Mouse (Mus musculus) right cerebral cortex, postnatal 4 days (tissue): Measurements from ENCODE around the gene Zdhhc8.

ENCODE experiments used
- DNase-seq: peaks from one replicate; pipeline ENCODE4 v3.0.0-alpha.2; 2022

Gene Zdhhc8

DNA sequence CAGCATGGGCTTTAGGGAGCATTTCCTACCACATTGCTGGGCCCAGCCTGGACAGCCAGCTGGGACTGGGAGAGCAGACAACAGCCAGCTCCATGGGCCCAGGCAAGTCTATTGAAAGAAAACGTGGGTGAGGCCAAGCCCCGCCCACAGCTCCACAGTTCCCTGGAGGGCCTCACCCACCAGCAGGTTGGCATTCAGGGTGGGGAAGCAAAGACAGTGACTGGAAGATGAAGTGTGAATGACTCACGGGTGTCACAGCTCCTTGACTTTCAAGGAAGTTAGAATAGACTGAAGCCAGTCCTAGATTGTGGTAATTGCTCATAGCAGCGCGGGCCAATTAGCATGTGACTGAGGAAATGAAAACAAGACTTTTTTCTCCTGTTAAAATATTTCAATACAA is 39.9 kb downstream of the Zdhhc8 start:
- DNase-seq, result no peak

DNA sequence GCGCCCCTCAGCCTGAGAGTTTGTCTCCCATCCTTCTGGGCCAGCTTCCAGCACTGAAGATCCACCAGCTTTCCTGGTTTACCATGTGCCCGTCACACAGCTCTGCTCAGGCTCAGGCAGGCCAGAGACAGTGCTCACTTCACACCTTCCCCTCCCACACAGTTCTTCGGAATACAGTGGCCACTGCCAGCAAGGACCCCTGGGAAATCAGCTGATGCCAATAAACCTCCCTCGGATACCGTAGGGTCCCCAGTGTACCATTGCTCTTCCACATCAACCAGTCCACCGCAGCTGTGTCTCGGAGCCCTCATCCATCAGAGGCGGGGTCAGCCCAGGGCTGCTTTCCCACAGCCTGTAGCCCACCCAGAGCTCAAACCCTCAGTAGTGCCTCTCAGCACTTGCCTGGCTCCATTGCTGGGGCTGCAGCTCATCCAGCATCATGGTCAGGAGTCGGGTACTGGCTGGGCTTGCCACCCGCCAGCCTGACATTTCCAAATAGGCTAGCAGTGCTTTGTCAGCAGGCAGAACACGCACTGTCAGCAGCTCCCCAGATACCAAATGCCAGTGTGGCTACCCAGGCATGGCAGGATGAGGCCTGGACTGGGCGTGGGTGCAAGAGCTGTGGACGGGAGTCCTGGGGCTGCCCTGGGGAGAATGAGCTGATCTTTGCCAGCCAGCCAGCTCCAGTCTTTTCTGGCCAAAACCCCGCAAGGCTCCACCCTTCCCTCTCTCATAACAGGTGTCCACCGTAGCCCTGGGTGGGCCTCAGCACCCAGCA is 40.5 kb downstream of the Zdhhc8 start:
- no peak for DNase-seq

DNA sequence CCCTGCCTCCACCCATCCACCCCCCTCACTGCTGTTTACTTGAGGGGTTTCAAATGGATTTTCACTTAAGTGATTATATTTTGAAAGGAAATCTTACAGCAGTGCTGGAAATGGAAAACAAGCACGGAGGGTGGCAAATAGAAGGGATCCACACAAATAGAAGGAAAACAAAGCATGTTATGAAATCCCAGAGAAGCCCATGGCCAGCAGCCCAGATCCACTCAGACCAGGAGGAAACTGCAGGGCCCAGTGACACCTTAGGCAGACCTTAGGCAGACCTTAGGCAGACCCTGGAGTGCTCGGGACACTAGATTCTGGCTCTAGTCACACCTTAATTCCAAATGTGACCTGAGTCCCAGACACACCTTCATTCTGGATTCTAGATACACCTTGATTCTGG is 43.9 kb downstream of the Zdhhc8 start:
- no peak for DNase-seq

DNA sequence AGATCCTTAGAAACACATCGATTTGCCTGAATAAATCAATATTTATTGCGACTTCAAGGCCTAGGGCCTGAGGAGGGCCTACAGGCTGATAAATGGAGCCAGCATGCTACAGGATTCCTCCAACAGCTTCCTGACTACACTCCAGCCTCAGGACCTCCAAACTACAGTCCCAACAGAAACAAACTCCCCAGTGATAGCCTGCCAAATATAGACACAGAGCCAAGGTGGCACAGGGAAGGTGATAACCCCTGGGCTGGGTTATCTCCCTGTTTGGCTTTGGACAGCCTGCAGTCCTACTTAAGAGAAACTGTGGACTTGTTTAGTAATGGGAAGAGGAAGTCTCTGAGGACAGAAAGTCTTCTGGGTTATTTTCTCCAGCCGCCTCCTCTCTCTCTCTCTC is 47.7 kb downstream of the Zdhhc8 start:
- no peak for DNase-seq

DNA sequence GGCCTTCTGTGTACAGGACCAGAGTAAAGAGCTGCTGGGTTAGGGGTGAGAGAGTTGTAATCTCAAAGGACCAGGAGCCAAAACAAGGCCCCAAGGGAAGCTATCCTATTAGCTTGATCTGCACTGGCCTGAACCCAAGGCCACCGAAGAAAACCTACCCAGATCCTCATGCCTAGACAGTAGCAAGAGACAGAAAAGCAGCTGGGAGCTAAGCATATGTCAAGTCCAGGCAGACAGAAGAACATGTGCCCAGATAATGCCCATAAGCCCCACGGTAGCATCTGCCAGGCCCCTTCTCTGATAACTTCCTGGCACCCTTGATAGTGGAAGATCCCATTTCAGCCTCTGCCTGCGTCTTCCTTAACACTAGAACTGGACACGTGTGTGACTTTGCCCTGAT is 48.1 kb downstream of the Zdhhc8 start:
- no peak for DNase-seq

DNA sequence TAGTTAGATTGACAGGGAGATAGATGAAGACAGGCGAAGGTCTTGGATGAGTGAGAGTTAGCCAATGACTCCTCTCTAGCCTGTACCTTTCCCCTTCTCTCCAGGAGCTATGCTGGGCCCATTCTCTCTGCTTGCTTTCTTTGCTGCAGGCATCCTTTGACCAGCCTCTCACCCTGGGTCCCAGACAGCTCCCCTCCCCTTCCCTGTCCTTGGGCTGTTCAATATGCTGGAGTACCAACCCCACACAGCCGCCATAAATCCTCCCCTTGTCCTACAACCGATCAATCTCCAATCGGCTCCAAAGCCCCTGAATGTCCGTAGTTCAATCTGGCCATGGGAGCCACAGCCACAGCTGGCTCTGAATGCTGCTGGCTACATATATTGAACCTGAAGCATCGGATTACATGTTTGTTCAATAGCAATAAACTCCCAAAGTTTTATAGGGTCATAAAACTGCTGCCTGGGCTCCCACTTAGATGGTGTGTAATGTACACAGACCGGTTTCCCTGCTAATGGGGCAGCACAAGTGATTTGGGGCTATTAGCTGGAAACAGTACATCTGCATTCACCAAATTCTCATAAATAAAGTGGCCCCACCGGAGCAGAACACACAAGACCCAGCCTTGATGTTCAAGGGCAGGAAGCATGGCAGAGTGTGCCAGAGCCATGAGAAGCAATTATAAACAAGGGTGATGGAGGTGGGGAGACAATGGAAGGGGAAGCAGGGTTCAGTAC is 49.1 kb downstream of the Zdhhc8 start:
- DNase-seq, result no peak

DNA sequence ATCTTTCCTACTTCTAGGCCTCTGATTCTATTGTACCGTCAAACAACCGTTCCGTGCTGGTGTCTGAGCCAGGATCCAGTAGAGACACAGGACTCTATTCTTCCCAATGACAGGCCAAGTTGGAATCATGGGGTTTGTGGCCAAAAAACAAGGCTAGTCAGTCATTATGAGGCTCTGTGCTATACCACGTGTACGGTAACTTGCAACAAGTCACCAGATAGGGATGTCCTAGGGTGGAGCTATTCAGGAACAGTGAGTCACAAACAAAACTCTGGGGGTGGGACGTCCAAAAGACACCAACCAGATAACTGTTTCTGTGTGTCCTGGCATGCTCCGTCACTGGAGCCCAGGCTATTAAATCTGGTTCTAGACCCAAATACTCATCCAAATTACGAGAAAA is 52.2 kb downstream of the Zdhhc8 start:
- no peak for DNase-seq

DNA sequence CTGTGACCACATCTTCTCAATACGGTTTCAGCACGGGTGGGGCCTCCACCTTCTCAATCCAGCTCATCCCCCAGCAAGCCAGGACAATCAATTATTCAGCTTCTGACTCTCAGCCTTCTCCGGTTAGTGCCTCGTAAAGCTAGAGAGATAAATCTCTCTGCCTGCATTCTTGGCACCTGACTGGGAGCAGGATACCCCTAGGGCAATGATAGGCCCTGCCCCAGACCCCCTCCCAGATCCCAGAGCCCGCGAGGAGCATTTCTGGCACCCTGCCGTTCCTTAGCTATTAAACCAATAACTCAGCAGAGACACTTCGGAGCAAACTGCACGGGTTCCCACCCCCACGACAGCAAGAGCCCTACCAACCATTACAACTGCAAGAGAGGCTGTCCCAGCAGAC is 53.5 kb downstream of the Zdhhc8 start:
- no peak for DNase-seq

DNA sequence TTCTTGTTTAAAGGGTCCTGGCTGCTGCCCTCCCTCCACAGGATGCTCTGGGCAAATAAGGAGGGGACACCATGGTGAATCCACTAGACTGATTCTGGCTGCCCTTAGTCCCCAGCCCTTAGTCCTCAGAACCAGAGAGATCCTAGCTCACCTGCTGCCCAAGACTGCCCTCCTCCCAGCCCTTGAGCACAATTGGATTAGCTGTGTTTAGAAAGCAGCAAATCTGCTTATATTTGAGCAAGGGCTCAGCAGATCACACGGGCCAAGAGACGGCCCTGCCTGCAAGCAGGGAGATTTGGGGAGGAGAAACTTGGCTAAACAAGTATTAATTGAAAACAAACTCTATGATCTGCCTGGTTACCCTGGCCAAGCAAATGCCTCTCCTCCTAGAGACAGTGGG is 55.3 kb downstream of the Zdhhc8 start:
- DNase-seq, result no peak

DNA sequence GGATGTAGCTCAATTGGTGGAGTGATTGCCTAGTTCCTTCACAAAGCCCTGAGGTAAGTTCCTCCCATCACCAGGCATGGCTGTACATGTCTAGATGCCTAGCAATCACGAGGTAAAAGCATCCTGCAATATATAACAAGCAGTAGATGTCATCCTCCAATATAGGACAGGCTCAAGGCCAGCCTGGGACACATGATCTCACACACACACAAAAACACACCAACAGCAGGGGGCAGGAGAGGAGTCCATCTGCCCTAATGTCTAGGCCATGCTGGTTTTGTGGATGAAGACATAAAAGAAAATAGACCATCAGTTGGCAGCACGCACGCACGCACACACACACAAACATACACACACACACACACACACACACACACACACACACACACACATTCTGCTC is 58.2 kb downstream of the Zdhhc8 start:
- no peak for DNase-seq

DNA sequence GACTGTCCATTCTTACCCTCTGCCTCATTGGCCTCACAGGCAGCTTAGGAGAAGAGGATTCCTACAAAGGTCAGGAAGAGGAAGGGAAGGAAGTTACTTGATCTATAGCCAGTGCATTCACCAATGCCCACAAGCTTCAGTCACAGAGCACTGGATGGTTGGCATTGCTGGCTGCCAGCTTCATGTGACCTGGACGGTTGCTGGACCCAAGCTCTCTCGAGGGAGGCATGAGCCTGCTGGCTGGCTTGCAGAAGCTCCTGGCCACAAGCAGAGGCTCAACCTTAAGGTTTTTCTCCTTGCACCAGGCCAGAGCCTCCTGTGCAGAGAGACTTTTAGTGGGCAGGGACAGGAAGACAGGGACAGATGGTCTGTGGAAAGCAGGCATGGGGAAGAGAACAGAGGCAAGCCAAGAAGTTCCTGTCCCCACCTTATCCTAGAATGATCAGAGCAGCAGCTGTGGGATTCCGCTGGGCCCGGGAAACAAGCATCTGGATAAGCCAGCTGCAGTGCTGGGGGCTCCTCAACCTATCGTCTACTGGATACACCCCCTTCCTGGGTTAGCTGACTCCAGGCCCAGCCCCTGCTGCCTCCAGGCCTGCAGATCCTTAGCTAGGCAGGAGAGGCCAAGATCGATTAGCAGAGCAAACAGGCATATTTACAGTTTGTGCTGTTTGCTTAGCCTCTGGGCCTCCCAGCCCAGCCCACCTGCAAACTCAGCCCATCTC is 59.0 kb downstream of the Zdhhc8 start:
- DNase-seq, result no peak

DNA sequence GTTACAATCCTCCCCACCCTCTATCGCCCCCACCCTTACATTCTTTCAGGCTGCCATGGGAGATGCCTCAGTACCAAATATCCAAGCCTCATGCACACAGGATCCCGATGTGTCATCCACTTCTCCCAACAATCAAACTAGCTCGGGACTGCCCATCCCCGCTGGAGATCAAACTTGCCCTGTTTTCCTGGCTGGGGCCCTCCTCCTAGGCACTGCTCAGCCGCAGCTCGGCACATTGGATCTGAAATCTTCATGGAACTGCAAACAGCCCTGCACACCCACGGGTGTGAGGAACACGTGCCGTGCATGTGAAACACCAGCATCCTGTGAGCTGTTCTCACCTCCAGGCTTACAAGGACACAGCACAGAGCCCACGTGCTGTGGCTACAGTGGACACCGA is 61.1 kb downstream of the Zdhhc8 start:
- no peak for DNase-seq

DNA sequence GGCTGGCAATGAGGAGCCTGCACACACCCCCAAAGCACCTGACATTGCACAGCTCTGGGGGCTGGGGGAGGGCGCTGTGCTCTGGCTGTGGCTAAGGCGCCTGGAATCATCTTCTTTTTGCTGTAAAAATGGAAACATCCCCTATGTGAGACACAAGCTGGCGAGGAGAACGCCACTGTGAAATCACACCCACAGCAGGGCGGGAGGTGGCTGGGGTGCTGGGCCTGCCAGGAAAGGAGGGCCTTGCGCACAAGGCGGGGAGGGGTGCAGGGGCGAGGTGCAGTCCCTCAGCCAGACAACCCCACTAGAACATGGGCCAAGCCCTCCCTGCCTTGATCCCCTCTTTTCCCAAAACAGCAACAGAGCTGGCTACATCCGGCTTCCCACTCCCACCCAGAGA is 61.7 kb downstream of the Zdhhc8 start:
- no peak for DNase-seq

DNA sequence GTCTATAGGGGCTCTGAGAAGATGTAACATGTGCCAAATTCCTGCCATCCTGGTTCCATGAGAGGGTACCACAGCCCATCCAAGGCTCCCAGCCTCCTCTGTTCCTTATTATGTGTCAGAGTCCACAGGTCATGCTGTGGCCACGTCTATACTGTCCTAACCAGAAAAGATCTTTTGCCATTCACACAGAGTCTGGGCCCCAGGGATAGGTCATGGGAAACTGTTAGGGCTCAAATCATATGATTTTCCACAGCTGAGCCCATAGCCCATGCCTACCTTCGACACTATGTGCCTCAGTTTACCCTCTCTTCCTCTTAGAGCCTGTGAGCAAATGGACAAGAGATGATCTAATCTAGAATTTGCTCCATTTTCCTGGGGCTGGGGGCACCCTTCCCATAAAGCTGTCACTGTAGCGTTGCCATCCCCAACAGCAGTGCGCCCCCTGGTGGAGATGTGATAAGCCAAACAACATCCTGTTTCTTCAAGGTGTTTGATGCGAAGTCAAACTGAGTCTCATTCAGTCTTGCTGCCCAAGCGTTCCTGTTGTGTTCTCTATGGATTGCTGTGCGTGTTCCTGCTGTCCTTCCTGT is 62.6 kb downstream of the Zdhhc8 start:
- peak; percentile 95 for DNase-seq
